Mouse (Mus musculus) kidney, adult 2 months (tissue): ENCODE measurements around the gene Krtcap3.

Source experiments
- CTCF ChIP-seq: fragments of 200-500 bp; conservative IDR thresholded peaks from 2 replicates; pipeline ENCODE4 v1.5.1; 2011; ENCODE audit warnings: low read depth, mild to moderate bottlenecking, control low read depth, low read length, moderate library complexity, mixed read lengths; ENCODE audit not compliant: insufficient read depth, insufficient read length
- POLR2A ChIP-seq: fragments of 200-500 bp; IDR thresholded peaks from one replicate; pipeline ENCODE4 v1.6.1; 2011; ENCODE audit warnings: low read depth, low read length, control low read depth

DNA sequence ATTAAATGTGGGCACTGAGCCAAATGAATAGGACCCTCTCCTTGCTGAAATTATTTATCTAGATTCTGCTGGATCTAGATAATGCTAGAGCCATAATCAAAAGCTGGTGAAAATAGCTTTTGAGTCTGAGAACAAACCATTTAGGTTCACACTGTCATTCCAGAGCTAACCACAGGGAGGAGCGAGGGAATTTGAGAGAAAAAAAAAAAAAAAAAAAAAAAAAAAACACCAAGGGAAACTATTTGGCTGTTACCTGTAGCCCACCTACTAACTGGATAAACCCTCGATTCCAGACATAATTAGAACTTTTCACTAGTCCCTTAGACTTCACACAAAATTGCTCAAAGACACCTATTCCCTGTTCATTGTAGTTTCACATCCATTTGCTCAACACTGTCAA lies 32.4 kb upstream of the Krtcap3 start:
- TF ChIP-seq CTCF (no peak), POLR2A (no peak)
